Mouse (Mus musculus): ENCODE measurements at regions not wholly inside any gene's neighbourhood (a gene's known extent, or its start where the extent isn't known, plus 50 kb on each side); places are given as distances from the start of the nearest gene placed in this dataset.

DNA sequence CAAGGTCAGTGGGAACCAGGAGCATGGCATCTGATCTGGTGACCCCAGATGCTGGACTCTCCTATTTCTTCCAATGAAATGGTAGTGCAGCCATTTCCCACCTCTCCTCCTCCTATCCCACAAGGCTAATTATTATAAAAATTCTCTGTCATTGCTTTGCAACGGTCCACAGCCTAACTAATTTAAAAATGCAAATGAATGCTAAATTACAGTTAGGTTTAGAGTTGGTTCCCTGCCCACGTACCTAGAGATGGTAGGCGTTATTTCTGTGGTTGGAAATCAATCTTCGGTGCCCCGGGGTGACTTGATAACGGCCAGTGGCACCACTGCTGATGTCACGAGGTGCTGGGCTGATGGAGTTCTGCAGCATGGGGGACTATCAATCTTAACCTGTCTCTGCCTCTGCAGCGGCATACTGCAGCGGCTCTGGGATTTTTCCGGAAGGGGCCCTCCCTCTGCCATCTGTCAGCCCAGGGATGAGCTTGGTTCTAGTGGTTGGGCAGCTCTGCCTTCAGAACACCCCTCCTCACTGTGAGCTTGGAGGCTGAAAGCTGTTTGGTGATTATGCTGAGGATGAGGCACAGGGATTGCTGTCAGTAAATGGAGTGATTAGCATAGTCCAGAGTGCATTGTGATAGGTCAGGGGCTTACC is 66.5 kb downstream of the Nmur2 start:
- Histone ChIP-seq H3K27ac (ENCODE audit: low read depth, low read length) (no peak overlapping the region), H3K9me3 (ENCODE audit: low read length) (no peaks in the 10 kb centered on the region), H3K4me2 (ENCODE audit: low read depth, low read length, poor library complexity, severe bottlenecking) (no peak overlapping the region), H3K27me3 (ENCODE audit: insufficient read depth, low read length) (no peaks in the 10 kb centered on the region), H3K9ac (replicated peaks; ENCODE audit: low read length, poor library complexity, severe bottlenecking) (no peak overlapping the region), H3K36me3 (ENCODE audit: insufficient read depth, low read length) (no peaks in the 10 kb centered on the region), H3K4me3 (ENCODE audit: low read depth, low read length) (no peak overlapping the region), H3K4me1 (ENCODE audit: insufficient read depth, low read length) (no peaks in the 10 kb centered on the region)
- no peak for ATAC-seq (ENCODE audit: low FRiP score)
- DNase-seq (ENCODE audit: low spot score) = peak; percentile 62
- WGBS = 65% methylated on average over 10 of the region's 10 CpGs
- no peak for TF ChIP-seq CTCF (IDR thresholded peaks at IDR 0.05)

DNA sequence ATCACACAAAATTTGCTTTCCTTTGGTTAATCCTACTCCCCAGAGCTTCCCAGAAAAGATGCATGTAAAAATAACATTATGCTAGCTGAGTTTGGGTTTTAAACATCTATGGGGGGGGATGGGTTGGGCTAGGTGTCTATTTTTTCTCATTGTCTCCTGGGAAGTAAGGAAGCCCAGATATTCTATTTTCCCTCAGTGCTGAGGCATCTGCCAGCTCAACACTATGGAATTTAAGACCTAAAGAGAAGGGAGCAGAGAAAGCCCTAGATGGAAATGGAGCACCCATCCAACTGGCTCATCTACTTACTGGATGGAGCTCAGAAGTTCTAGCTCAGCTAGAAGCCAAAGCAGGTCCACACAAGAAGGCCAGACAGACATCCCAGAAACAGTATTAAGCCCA is 74.2 kb downstream of the Nmur2 start:
- no peak for TF ChIP-seq CTCF (IDR thresholded peaks at IDR 0.05)

DNA sequence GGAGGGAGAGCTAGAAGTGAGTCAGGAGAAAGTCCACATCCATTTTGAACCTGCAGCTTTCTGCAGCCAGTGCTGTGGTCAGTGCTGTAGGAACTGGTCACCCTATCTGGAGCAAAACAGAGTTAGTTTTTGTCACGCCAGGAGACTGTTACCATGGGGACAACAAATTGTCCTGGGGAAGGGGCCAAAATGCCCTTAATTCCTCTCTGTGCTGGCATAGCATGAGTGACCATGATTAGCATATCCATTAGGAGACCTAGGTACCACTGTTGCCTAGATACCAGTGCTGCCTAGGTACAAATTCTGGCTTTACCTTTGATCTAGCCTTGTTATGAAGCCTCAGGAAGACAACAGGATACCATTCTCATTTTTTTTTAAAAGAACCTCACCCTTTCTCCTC is 82.4 kb downstream of the Nmur2 start:
- H3K9me3 ChIP-seq (ENCODE audit: low read length) = no peaks in the 10 kb centered on the region
- no peaks in the 10 kb centered on the region for H3K36me3 ChIP-seq (ENCODE audit: insufficient read depth, low read length)
- H3K27me3 ChIP-seq (ENCODE audit: insufficient read depth, low read length) = no peaks in the 10 kb centered on the region
- no peak overlapping the region for H3K27ac ChIP-seq (ENCODE audit: low read depth, low read length)
- H3K9ac ChIP-seq (replicated peaks; ENCODE audit: low read length, poor library complexity, severe bottlenecking) = no peak overlapping the region
- no peak overlapping the region for H3K4me2 ChIP-seq (ENCODE audit: low read depth, low read length, poor library complexity, severe bottlenecking)
- no peak for ATAC-seq (ENCODE audit: low FRiP score)
- no peaks in the 10 kb centered on the region for H3K4me1 ChIP-seq (ENCODE audit: insufficient read depth, low read length)
- 3% methylated on average over 1 of the region's 1 CpGs for WGBS
- no peak overlapping the region for H3K4me3 ChIP-seq (ENCODE audit: low read depth, low read length)
- TF ChIP-seq CTCF (IDR thresholded peaks at IDR 0.05) = no peak
- peak; percentile 53 for DNase-seq (ENCODE audit: low spot score)

More for the DNA sequence above, 74.2 kb downstream of the Nmur2 start:
- Histone ChIP-seq H3K27ac (ENCODE audit: low read depth, low read length) (no peak overlapping the region), H3K4me2 (ENCODE audit: low read depth, low read length, poor library complexity, severe bottlenecking) (no peak overlapping the region), H3K4me3 (ENCODE audit: low read depth, low read length) (no peak overlapping the region), H3K9ac (replicated peaks; ENCODE audit: low read length, poor library complexity, severe bottlenecking) (no peak overlapping the region), H3K36me3 (ENCODE audit: insufficient read depth, low read length) (no peaks in the 10 kb centered on the region), H3K27me3 (ENCODE audit: insufficient read depth, low read length) (no peaks in the 10 kb centered on the region), H3K4me1 (ENCODE audit: insufficient read depth, low read length) (no peaks in the 10 kb centered on the region), H3K9me3 (ENCODE audit: low read length) (no peaks in the 10 kb centered on the region; the same call in 1 of the 2 replicates)
- ATAC-seq (ENCODE audit: low FRiP score) = no peak
- no peak for DNase-seq (ENCODE audit: low spot score)

DNA sequence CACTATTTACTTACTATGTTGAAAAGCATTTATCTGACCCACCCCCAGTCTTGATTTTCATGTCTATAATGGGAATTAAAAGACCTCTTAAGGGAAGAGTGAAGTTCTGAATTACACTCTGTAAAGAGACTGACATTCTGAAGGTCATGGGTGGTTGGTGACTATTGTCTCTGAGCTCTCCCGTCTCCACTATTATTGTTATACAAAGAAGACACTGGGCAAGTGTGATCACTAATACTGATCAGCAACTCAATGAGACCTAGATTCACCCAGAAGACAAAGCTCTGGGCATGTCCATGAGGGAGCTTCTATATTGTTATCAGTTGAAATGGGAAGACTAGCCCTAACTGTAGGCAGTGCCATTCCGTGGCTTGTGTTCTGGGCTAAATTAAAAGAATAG is 83.5 kb downstream of the Nmur2 start:
- no peaks in the 10 kb centered on the region for H3K4me1 ChIP-seq (ENCODE audit: insufficient read depth, low read length)
- TF ChIP-seq CTCF (IDR thresholded peaks at IDR 0.05) = no peak
- H3K4me2 ChIP-seq (ENCODE audit: low read depth, low read length, poor library complexity, severe bottlenecking) = no peak overlapping the region
- no peak overlapping the region for H3K4me3 ChIP-seq (ENCODE audit: low read depth, low read length)
- DNase-seq (ENCODE audit: low spot score) (no peak), ATAC-seq (ENCODE audit: low FRiP score) (no peak)
- H3K27me3 ChIP-seq (ENCODE audit: insufficient read depth, low read length) = no peaks in the 10 kb centered on the region
- 37% methylated on average over 2 of the region's 2 CpGs for WGBS
- H3K9ac ChIP-seq (replicated peaks; ENCODE audit: low read length, poor library complexity, severe bottlenecking) = no peak overlapping the region
- H3K36me3 ChIP-seq (ENCODE audit: insufficient read depth, low read length) = no peaks in the 10 kb centered on the region
- H3K27ac ChIP-seq (ENCODE audit: low read depth, low read length) = no peak overlapping the region
- H3K9me3 ChIP-seq (ENCODE audit: low read length) = no peaks in the 10 kb centered on the region

DNA sequence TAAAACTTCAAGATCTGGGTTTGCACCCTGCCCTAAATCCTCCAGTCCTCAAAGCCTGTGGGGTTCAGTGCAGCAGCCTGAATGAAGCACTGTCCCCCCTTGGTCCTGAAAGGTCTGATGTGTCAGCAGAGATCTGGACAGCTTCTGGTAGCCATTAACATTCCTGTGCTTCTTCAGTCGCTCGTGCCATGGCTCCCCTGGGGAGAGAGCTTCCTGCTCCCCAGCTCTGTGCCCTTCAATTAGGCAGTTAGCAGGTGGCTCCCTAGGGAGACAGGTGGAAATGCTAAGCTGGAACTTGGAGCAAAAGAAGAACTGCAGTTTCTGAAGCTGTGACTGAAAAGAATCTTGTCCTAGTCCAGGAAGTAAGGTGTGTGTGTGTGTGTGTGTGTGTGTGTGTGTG is 87.1 kb downstream of the Nmur2 start:
- no peaks in the 10 kb centered on the region for H3K27me3 ChIP-seq (ENCODE audit: insufficient read depth, low read length)
- TF ChIP-seq CTCF (IDR thresholded peaks at IDR 0.05) = no peak
- no peak overlapping the region for H3K4me2 ChIP-seq (ENCODE audit: low read depth, low read length, poor library complexity, severe bottlenecking)
- DNase-seq (ENCODE audit: low spot score) = no peak
- H3K27ac ChIP-seq (ENCODE audit: low read depth, low read length) = no peak overlapping the region
- H3K9ac ChIP-seq (replicated peaks; ENCODE audit: low read length, poor library complexity, severe bottlenecking) = no peak overlapping the region
- ATAC-seq (ENCODE audit: low FRiP score) = no peak
- 22% methylated on average over 2 of the region's 2 CpGs for WGBS
- H3K4me1 ChIP-seq (ENCODE audit: insufficient read depth, low read length) = no peaks in the 10 kb centered on the region
- H3K4me3 ChIP-seq (ENCODE audit: low read depth, low read length) = no peak overlapping the region
- H3K9me3 ChIP-seq (ENCODE audit: low read length) = no peaks in the 10 kb centered on the region
- H3K36me3 ChIP-seq (ENCODE audit: insufficient read depth, low read length) = no peaks in the 10 kb centered on the region

DNA sequence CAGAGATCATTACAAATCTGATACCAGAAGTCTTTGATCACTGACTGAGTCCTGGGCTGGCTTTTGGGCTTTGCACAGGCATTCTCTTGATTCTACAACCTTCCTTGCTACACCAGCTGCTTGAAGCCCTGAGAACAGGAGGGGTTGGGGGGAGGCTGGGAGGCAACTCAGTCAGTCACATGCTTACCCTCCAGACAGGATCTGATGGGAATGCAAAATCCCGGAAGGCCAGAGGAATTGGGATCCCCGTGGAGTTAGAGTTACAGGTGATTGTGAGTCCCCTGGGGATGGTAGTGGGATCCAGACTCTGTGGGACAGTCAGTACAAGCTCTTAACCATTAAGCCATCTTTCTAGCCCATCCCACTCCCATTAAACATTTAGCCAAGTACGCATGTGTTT is 91.2 kb downstream of the Nmur2 start:
- DNase-seq (ENCODE audit: low spot score) (no peak), ATAC-seq (ENCODE audit: low FRiP score) (no peak)
- Histone ChIP-seq H3K9me3 (ENCODE audit: low read length) (no peaks in the 10 kb centered on the region), H3K4me2 (ENCODE audit: low read depth, low read length, poor library complexity, severe bottlenecking) (no peak overlapping the region), H3K9ac (replicated peaks; ENCODE audit: low read length, poor library complexity, severe bottlenecking) (no peak overlapping the region), H3K27me3 (ENCODE audit: insufficient read depth, low read length) (no peaks in the 10 kb centered on the region), H3K4me3 (ENCODE audit: low read depth, low read length) (no peak overlapping the region), H3K36me3 (ENCODE audit: insufficient read depth, low read length) (no peaks in the 10 kb centered on the region), H3K4me1 (ENCODE audit: insufficient read depth, low read length) (no peaks in the 10 kb centered on the region), H3K27ac (ENCODE audit: low read depth, low read length) (no peak overlapping the region)
- TF ChIP-seq CTCF (IDR thresholded peaks at IDR 0.05) = no peak
- 84% methylated on average over 3 of the region's 3 CpGs for WGBS

Data from midbrain, postnatal 0 days (tissue).